Mouse (Mus musculus) lung, postnatal 0 days (tissue): Measurements from ENCODE around the gene Cfap299. TPM values are rescaled to one million over a fixed set of nuclear protein-coding genes. Genes with fewer than 3 reads are reported as not detected.
"Not testable (repeated sequence)": the region's sequence is repeated elsewhere in the genome, so short reads cannot be mapped to it uniquely, and the experiment has no call there.

Source experiments
- ATAC-seq: fragments of 200-750 bp; cut with Nextera tagmentation; 2 replicates; pipeline ENCODE4 v1.8.0; 2017; ENCODE audit warnings: moderate library complexity
- DNase-seq: peaks from one replicate; pipeline ENCODE4 v3.0.0-alpha.2; 2016; ENCODE audit warnings: low spot score
- H3K27ac ChIP-seq: fragments of 300-500 bp; sonication (generic); 2 replicates; pipeline ENCODE4 v1.5.1; 2014; ENCODE audit warnings: antibody characterized with exemption, mild to moderate bottlenecking, low read length, mixed read lengths
- H3K27me3 ChIP-seq: fragments of 300-500 bp; sonication (generic); replicated peaks from 2 replicates; pipeline ENCODE4 v1.6.1; 2014; ENCODE audit warnings: low read length, mixed read lengths; ENCODE audit not compliant: insufficient read depth
- H3K36me3 ChIP-seq: fragments of 300-500 bp; sonication (generic); 2 replicates; pipeline ENCODE4 v1.6.1; 2014; ENCODE audit warnings: low read length, mixed read lengths; ENCODE audit not compliant: insufficient read depth
- H3K4me1 ChIP-seq: fragments of 300-500 bp; sonication (generic); 2 replicates; pipeline ENCODE4 v1.6.1; 2014; ENCODE audit warnings: antibody characterized with exemption, low read depth, low read length, mixed read lengths; ENCODE audit not compliant: insufficient read depth
- H3K4me2 ChIP-seq: fragments of 300-500 bp; sonication (generic); replicated peaks from 2 replicates; pipeline ENCODE4 v1.6.1; 2014; ENCODE audit warnings: low read depth, mild to moderate bottlenecking, low read length, moderate library complexity, mixed read lengths
- H3K4me3 ChIP-seq: fragments of 300-500 bp; sonication (generic); 2 replicates; pipeline ENCODE4 v1.5.1; 2014; ENCODE audit warnings: low read depth, low read length
- H3K9ac ChIP-seq: fragments of 300-500 bp; sonication (generic); replicated peaks from 2 replicates; pipeline ENCODE4 v1.6.1; 2014; ENCODE audit warnings: low read depth, mild to moderate bottlenecking
- H3K9me3 ChIP-seq: fragments of 300-500 bp; sonication (generic); 2 replicates; pipeline ENCODE4 v1.6.1; 2016; ENCODE audit warnings: low read length, mixed read lengths
- CTCF ChIP-seq: IDR thresholded peaks from 2 replicates; pipeline ENCODE4 v1.5.1; 2016; ENCODE audit warnings: antibody characterized with exemption, mild to moderate bottlenecking
- EP300 ChIP-seq: IDR thresholded peaks from 2 replicates; pipeline ENCODE4 v1.6.1; 2016; ENCODE audit warnings: antibody characterized with exemption, mild to moderate bottlenecking, control low read depth
- WGBS: fragments of 180-500 bp; shearing (Covaris S2); extraction: QIAGEN DNeasy Blood & Tissue Kit; methylation state at CpG from one replicate; pipeline ENCODE4 v1.1.7; 2014; 5-methylcytosine and 5-hydroxymethylcytosine counted together
- polyA plus RNA-seq: library from polyadenylated mRNA; unstranded; fragments of >200 nt; fragmentation: Nextera tagmentation; extraction: Ambion mirVana; gene quantifications from 2 replicates; pipeline ENCODE4 v1.2.1, GENCODE M21; 2015

The Cfap299 gene
- polyA plus RNA-seq, 1 experiment from 2014 or later: 11.3 TPM

GRCm38 (mm10) chr5:98293049-98293715, 35.9 kb upstream of the Cfap299 start:
- ATAC-seq (no peak), DNase-seq (no peak)
- no peaks in the 10 kb centered on the region for H3K36me3 ChIP-seq
- TF ChIP-seq CTCF: no peak
- no peak for TF ChIP-seq EP300
- no peak overlapping the region for H3K9ac ChIP-seq
- peaks cover 11% of the 10 kb centered on the region; the same call in 1 of the 2 replicates for H3K27me3 ChIP-seq
- no peak overlapping the region for H3K27ac ChIP-seq
- no peak overlapping the region for H3K4me2 ChIP-seq
- WGBS: 3% methylated on average over 11 of the region's 12 CpGs
- H3K4me3 ChIP-seq: no peak overlapping the region
- no peaks in the 10 kb centered on the region for H3K4me1 ChIP-seq
- no peaks in the 10 kb centered on the region for H3K9me3 ChIP-seq

GRCm38 (mm10) chr5:98300079-98300478, 29.0 kb upstream of the Cfap299 start:
- ATAC-seq: no peak
- no peak overlapping the region for H3K4me3 ChIP-seq
- no peaks in the 10 kb centered on the region for H3K9me3 ChIP-seq
- H3K36me3 ChIP-seq: no peaks in the 10 kb centered on the region
- H3K4me1 ChIP-seq: no peaks in the 10 kb centered on the region
- H3K27me3 ChIP-seq: no peaks in the 10 kb centered on the region
- TF ChIP-seq CTCF: no peak
- no peak for TF ChIP-seq EP300
- H3K4me2 ChIP-seq: no peak overlapping the region
- WGBS: 68% methylated on average over 4 of the region's 4 CpGs
- no peak for DNase-seq
- H3K9ac ChIP-seq: no peak overlapping the region
- H3K27ac ChIP-seq: no peak overlapping the region

DNA sequence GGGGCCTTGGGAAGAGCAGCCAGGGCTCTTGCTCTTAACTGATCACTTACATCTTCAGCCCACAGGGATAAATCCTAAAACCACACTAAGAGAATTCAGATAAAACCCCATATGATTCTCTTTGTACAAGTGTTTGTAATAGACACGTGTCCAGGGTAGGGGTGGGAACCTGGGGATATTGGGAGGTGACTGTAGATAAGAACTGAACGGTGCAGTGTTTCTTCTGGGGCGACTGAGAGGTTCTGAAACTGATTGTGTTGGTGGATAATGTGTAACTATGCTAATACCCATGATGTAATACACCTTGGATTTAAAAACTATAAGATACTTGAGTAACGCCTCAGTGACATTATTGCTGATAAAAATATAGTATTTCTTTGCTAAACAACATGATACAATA, 23.4 kb upstream of the Cfap299 start:
- Histone ChIP-seq H3K9ac (no peak overlapping the region), H3K4me2 (no peak overlapping the region), H3K9me3 (no peaks in the 10 kb centered on the region), H3K27ac (no peak overlapping the region), H3K4me3 (no peak overlapping the region), H3K27me3 (no peaks in the 10 kb centered on the region), H3K36me3 (no peaks in the 10 kb centered on the region), H3K4me1 (no peaks in the 10 kb centered on the region)
- no peak for DNase-seq
- ATAC-seq: no peak
- WGBS: 53% methylated on average over 4 of the region's 4 CpGs
- TF ChIP-seq EP300 (no peak), CTCF (no peak)

GRCm38 (mm10) chr5:98306528-98306927, 22.6 kb upstream of the Cfap299 start:
- Histone ChIP-seq H3K9me3 (no peaks in the 10 kb centered on the region), H3K4me3 (no peak overlapping the region), H3K36me3 (no peaks in the 10 kb centered on the region), H3K9ac (no peak overlapping the region), H3K27me3 (no peaks in the 10 kb centered on the region), H3K27ac (no peak overlapping the region), H3K4me1 (no peaks in the 10 kb centered on the region), H3K4me2 (no peak overlapping the region)
- TF ChIP-seq CTCF: no peak
- no peak for TF ChIP-seq EP300
- WGBS: 38% methylated on average over 9 of the region's 9 CpGs
- ATAC-seq (no peak), DNase-seq (no peak)

DNA sequence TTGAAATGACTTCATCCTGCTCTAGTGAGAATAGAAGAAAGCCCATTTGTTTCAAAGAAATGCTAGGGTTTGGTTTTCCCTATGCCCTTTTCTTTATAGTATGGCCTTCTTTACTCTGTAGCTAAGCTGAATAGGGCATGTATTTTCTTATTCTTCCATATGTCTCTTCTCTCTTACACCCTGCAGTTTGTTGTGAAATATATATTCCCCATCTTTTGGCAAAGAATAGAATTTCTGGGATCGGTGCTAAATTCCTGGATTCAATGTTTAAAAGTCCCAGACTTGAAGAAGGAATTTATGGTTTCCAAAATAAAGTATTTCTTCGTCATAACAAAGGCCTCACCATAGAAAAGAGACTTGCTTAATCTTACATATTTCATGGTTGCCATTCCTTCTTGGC, 2.5 kb upstream of the Cfap299 start:
- TF ChIP-seq CTCF (no peak), EP300 (peak; percentile 61; the same call in 1 of the 2 replicates)
- H3K36me3 ChIP-seq: no peaks in the 10 kb centered on the region
- no peaks in the 10 kb centered on the region for H3K9me3 ChIP-seq
- peak; percentile 82 for DNase-seq
- H3K27me3 ChIP-seq: no peaks in the 10 kb centered on the region
- no peak overlapping the region for H3K4me3 ChIP-seq
- H3K27ac ChIP-seq: no peak overlapping the region
- H3K4me1 ChIP-seq: no peaks in the 10 kb centered on the region; the same call in 1 of the 2 replicates
- no peak overlapping the region for H3K4me2 ChIP-seq
- WGBS: 55% methylated on average over 2 of the region's 2 CpGs
- peak; percentile 31; the same call in 1 of the 2 replicates for ATAC-seq
- H3K9ac ChIP-seq: no peak overlapping the region

- not testable (repeated sequence) for H3K36me3 ChIP-seq, H3K4me2 ChIP-seq, ATAC-seq, H3K27ac ChIP-seq, H3K27me3 ChIP-seq, H3K4me3 ChIP-seq, H3K4me1 ChIP-seq, H3K9me3 ChIP-seq, DNase-seq, H3K9ac ChIP-seq
- 84% methylated on average over 16 of the region's 16 CpGs for WGBS
These were observed 14.6 kb downstream of the Cfap299 start for GRCm38 (mm10) chr5:98343751-98344150.

- TF ChIP-seq CTCF (peak; percentile 58), EP300 (no peak)
- peak; percentile 61 for DNase-seq
These were observed 15.5 kb downstream of the Cfap299 start for GRCm38 (mm10) chr5:98344581-98344980.

More at GRCm38 (mm10) chr5:98344581-98344980, 15.5 kb downstream of the Cfap299 start:
- Histone ChIP-seq H3K4me3 (no peak overlapping the region), H3K4me1 (no peaks in the 10 kb centered on the region), H3K4me2 (no peak overlapping the region), H3K27ac (no peak overlapping the region), H3K27me3 (no peaks in the 10 kb centered on the region), H3K9me3 (no peaks in the 10 kb centered on the region), H3K9ac (no peak overlapping the region), H3K36me3 (no peaks in the 10 kb centered on the region)
- ATAC-seq: no peak
- 52% methylated on average over 2 of the region's 2 CpGs for WGBS
